Mouse (Mus musculus) embryonic facial prominence, embryonic 13.5 days (tissue): Measurements from ENCODE around the gene Fbxl18. TPM values are rescaled to one million over a fixed set of nuclear protein-coding genes. Genes with fewer than 3 reads are reported as not detected.

Experiments
- ATAC-seq: fragments of 200-750 bp; cut with Nextera tagmentation; 2 replicates; pipeline ENCODE4 v1.8.0; 2017; ENCODE audit warnings: low read depth; ENCODE audit not compliant: insufficient number of reproducible peaks, insufficient read depth, low FRiP score, low TSS enrichment
- H3K27ac ChIP-seq: fragments of 300-500 bp; sonication (generic); 2 replicates; pipeline ENCODE4 v1.5.1; 2015; ENCODE audit warnings: moderate library complexity, mild to moderate bottlenecking, inconsistent platforms
- H3K27me3 ChIP-seq: fragments of 300-500 bp; sonication (generic); 2 replicates; pipeline ENCODE4 v1.6.1; 2015; ENCODE audit warnings: mild to moderate bottlenecking, inconsistent platforms
- H3K36me3 ChIP-seq: fragments of 300-500 bp; sonication (generic); 2 replicates; pipeline ENCODE4 v1.6.1; 2015; ENCODE audit warnings: mild to moderate bottlenecking, inconsistent platforms
- H3K4me1 ChIP-seq: fragments of 300-500 bp; sonication (generic); 2 replicates; pipeline ENCODE4 v1.6.1; 2015; ENCODE audit warnings: inconsistent platforms
- H3K4me2 ChIP-seq: fragments of 300-500 bp; sonication (generic); 2 replicates; pipeline ENCODE4 v1.6.1; 2015; ENCODE audit warnings: moderate library complexity, mild to moderate bottlenecking, inconsistent platforms
- H3K4me3 ChIP-seq: fragments of 300-500 bp; sonication (generic); 2 replicates; pipeline ENCODE4 v1.5.1; 2015; ENCODE audit warnings: mild to moderate bottlenecking, inconsistent platforms
- H3K9ac ChIP-seq: fragments of 300-500 bp; sonication (generic); 2 replicates; pipeline ENCODE4 v1.6.1; 2015; ENCODE audit warnings: mild to moderate bottlenecking, inconsistent platforms
- H3K9me3 ChIP-seq: fragments of 300-500 bp; sonication (generic); 2 replicates; pipeline ENCODE4 v1.6.1; 2016; ENCODE audit warnings: inconsistent platforms
- WGBS: fragments of 180-500 bp; shearing (Covaris S2); methylation state at CpG from one replicate; pipeline ENCODE4 v1.1.7; 2015; ENCODE audit warnings: mixed read lengths; 5-methylcytosine and 5-hydroxymethylcytosine counted together
- polyA plus RNA-seq: library from polyadenylated mRNA; unstranded; fragments of >200 nt; fragmentation: Nextera tagmentation; extraction: Ambion mirVana; gene quantifications from 2 replicates; pipeline ENCODE4 v1.2.1, GENCODE M21; 2015

The Fbxl18 gene
- polyA plus RNA-seq, 1 experiment from 2014 or later = 15.0 TPM

DNA sequence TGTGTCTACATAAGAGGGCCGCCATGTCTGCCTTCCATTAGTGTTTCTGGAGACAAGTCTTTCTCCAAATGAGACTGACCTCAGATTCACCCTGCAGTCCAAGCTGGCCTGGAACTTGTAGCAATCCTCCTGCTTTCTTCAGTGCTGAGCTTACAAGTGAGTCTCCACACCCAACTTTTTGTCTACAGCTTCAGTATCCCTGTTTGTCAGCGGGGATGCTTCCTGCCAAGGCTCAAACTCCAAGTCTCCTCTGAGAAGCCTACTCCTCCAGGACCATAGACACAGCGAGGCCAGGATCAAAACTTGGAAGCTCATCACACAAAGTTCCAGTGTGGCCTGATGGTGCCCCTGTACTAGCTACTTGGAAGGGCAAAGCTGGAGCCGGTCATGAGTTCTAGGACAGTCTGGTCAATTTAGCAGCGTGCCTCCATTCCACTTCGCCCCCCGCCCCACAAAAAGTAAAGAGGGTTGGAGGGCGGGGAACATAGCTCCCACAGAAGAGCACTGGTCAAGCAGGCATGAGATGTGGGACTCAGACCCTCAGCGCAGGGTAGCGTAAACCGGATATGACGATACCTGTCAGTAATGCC, 32.2 kb upstream of the Fbxl18 start:
- no peaks in the 10 kb centered on the region for H3K36me3 ChIP-seq
- no peak overlapping the region for H3K27ac ChIP-seq
- no peak overlapping the region for H3K4me2 ChIP-seq
- H3K9ac ChIP-seq = 0 out of 2 replicates have a peak overlapping the region, but pooled peaks have one; percentile 6
- no peak overlapping the region for H3K4me3 ChIP-seq
- H3K4me1 ChIP-seq = peaks cover 26% of the 10 kb centered on the region
- H3K27me3 ChIP-seq = no peaks in the 10 kb centered on the region
- no peak for ATAC-seq
- 92% methylated on average over 12 of the region's 12 CpGs for WGBS
- H3K9me3 ChIP-seq = no peaks in the 10 kb centered on the region

DNA sequence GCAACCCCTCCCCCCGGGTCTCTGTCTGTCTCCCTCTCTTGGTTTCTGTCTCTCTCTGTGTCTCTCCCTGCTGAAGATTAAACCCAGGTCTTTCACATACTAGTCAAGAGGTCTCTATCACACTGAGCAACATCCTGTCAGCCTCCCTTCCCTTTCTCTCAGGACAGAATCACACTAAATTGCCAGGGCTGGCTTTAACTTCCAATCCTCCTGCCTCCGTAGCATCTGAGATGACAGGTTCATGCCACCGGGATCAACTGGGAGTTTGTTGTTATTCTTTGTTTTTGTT, 31.7 kb upstream of the Fbxl18 start:
- H3K4me1 ChIP-seq = peaks cover 21% of the 10 kb centered on the region
- no peaks in the 10 kb centered on the region for H3K9me3 ChIP-seq
- no peak overlapping the region for H3K4me3 ChIP-seq
- WGBS = 27% methylated on average over 3 of the region's 3 CpGs
- H3K9ac ChIP-seq = no peak overlapping the region
- 0 out of 2 replicates have a peak overlapping the region, but pooled peaks have one; percentile 28 for H3K27ac ChIP-seq
- ATAC-seq = no peak
- H3K4me2 ChIP-seq = no peak overlapping the region
- no peaks in the 10 kb centered on the region for H3K36me3 ChIP-seq
- H3K27me3 ChIP-seq = no peaks in the 10 kb centered on the region

DNA sequence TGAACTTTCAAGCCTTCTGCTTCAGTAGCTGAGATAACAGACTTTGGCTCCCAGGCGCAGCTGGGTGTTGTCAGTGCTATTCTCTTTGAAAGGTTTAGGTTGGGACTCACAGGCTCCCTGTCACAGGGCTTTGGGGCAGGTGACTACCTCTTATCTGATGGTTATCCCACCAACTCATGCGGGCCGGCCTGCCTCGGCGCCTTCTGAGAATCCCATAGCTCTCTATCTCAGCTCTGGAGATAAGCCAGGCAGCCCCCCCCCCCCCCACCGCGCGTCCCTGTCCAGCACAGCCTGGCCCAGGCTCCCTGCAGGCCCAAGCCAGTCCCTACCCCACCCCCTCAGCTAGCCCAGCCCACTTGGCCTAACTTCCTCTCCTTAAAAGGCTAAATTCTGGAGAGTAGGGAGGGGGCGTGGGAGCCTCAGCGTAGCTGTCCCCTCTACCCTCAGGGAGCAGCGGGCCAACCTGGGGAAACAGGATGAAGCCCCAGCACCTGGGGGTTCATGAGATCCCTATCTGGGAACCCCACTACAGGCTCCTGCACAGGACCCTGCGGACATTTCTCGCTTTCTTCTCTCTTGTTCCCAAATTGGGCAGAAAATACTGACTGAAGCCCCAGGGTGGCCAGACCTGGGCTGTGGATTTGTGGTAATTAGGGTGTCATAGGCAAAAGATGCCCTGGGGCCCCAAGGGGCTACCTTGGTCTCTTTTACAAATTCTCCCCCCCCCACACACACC, 31.2 kb upstream of the Fbxl18 start:
- H3K27me3 ChIP-seq = no peaks in the 10 kb centered on the region
- no peak overlapping the region for H3K4me2 ChIP-seq
- WGBS = 19% methylated on average over 13 of the region's 13 CpGs
- peak overlapping the region; percentile 28; the same call in 1 of the 2 replicates for H3K27ac ChIP-seq
- H3K9me3 ChIP-seq = no peaks in the 10 kb centered on the region
- ATAC-seq = no peak
- no peak overlapping the region for H3K4me3 ChIP-seq
- peaks cover 23% of the 10 kb centered on the region for H3K4me1 ChIP-seq
- 0 out of 2 replicates have a peak overlapping the region, but pooled peaks have one; percentile 32 for H3K9ac ChIP-seq
- H3K36me3 ChIP-seq = no peaks in the 10 kb centered on the region

- no peak overlapping the region for H3K4me2 ChIP-seq
- H3K4me1 ChIP-seq = peaks cover 31% of the 10 kb centered on the region
- no peaks in the 10 kb centered on the region for H3K27me3 ChIP-seq
- no peaks in the 10 kb centered on the region for H3K36me3 ChIP-seq
- WGBS = 79% methylated on average over 12 of the region's 12 CpGs
- H3K4me3 ChIP-seq = no peak overlapping the region
- no peak for ATAC-seq
- no peak overlapping the region for H3K9ac ChIP-seq
- no peaks in the 10 kb centered on the region for H3K9me3 ChIP-seq
- no peak overlapping the region for H3K27ac ChIP-seq
Observed at GRCm38 (mm10) chr5:142924336-142924959, 29.2 kb upstream of the Fbxl18 start.

GRCm38 (mm10) chr5:142923781-142924180, 28.6 kb upstream of the Fbxl18 start:
- Histone ChIP-seq H3K27me3 (no peaks in the 10 kb centered on the region), H3K36me3 (no peaks in the 10 kb centered on the region), H3K4me2 (no peak overlapping the region), H3K4me3 (no peak overlapping the region), H3K4me1 (peaks cover 26% of the 10 kb centered on the region), H3K27ac (no peak overlapping the region), H3K9ac (no peak overlapping the region), H3K9me3 (no peaks in the 10 kb centered on the region)
- 81% methylated on average over 3 of the region's 3 CpGs for WGBS
- ATAC-seq = no peak

DNA sequence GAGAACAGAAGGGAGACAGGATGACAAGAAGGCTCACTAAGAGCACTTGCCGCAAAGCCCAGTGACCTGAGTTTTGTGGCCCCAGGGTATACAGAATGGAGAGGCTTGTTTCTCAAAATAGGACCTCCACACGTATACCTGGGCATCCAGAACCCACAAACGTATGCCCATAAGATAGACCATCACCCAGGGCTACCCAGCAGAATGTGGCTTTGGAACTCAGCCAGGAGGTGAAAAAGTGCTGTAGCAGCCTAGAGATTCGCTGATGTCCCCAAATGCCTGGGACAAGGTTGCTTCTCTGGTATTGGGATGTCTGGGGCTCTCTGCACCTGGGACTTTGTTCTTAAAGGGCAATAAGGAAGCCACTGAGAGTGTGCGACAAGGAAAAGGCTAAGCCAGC, 27.0 kb upstream of the Fbxl18 start:
- H3K27me3 ChIP-seq = no peaks in the 10 kb centered on the region
- no peak for ATAC-seq
- no peak overlapping the region for H3K4me2 ChIP-seq
- H3K4me3 ChIP-seq = no peak overlapping the region
- no peaks in the 10 kb centered on the region for H3K36me3 ChIP-seq
- H3K9ac ChIP-seq = no peak overlapping the region
- no peaks in the 10 kb centered on the region for H3K9me3 ChIP-seq
- peaks cover 24% of the 10 kb centered on the region for H3K4me1 ChIP-seq
- 75% methylated on average over 5 of the region's 5 CpGs for WGBS
- H3K27ac ChIP-seq = no peak overlapping the region

GRCm38 (mm10) chr5:142921074-142921459, 25.8 kb upstream of the Fbxl18 start:
- Histone ChIP-seq H3K9me3 (no peaks in the 10 kb centered on the region), H3K9ac (no peak overlapping the region), H3K36me3 (no peaks in the 10 kb centered on the region), H3K4me1 (peaks cover 14% of the 10 kb centered on the region), H3K4me2 (no peak overlapping the region), H3K27me3 (no peaks in the 10 kb centered on the region), H3K4me3 (no peak overlapping the region), H3K27ac (no peak overlapping the region)
- no peak for ATAC-seq
- 64% methylated on average over 6 of the region's 6 CpGs for WGBS

GRCm38 (mm10) chr5:142920311-142921073, 25.3 kb upstream of the Fbxl18 start:
- H3K4me1 ChIP-seq = peaks cover 11% of the 10 kb centered on the region
- H3K4me2 ChIP-seq = no peak overlapping the region
- H3K27me3 ChIP-seq = no peaks in the 10 kb centered on the region
- H3K36me3 ChIP-seq = no peaks in the 10 kb centered on the region
- H3K9ac ChIP-seq = no peak overlapping the region
- no peak overlapping the region for H3K4me3 ChIP-seq
- no peaks in the 10 kb centered on the region for H3K9me3 ChIP-seq
- no peak overlapping the region for H3K27ac ChIP-seq
- 53% methylated on average over 8 of the region's 8 CpGs for WGBS
- ATAC-seq = no peak

DNA sequence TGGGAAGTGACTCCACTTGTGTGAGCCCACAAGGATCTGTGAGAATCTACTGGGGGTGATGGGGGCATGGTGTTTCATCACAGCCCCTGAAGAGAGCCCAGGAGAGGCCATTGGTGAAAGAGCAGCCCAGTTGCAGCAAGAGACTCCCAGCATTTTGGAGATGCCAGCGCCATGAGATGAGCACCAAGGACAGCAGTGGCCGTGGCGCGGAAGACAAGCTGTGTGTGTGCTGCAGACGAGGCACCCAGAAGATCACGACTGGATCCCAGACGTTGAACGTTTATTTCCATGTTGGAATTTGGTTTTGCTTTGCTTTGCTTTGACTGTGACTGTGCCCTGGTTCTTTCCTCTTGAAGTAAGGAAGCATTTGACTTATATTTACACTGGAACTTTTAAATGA, 22.2 kb upstream of the Fbxl18 start:
- no peak for ATAC-seq

DNA sequence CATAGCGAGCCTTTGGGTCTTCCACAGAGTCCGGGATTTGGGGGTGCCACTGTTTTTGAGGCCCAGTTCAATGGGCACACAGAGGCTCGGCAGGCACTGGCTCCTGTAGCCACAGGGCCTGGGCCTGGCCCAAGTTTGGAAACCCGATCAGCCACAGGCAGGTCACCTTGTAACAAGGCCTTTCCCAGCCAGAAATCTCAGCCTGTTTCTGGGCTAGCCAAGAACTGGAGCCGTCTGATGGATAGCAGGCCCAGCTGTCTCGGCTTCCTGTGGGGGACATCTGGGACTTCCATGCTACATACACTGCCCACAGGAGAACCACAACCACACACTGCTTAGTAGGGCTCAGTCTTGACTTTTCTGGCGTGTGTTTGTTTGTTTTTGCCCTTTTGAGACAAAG, 21.4 kb upstream of the Fbxl18 start:
- Histone ChIP-seq H3K9me3 (no peaks in the 10 kb centered on the region), H3K4me3 (no peak overlapping the region), H3K27ac (no peak overlapping the region), H3K36me3 (no peaks in the 10 kb centered on the region), H3K9ac (no peak overlapping the region), H3K4me1 (peaks cover 10% of the 10 kb centered on the region), H3K27me3 (no peaks in the 10 kb centered on the region), H3K4me2 (no peak overlapping the region)
- 69% methylated on average over 7 of the region's 7 CpGs for WGBS
- ATAC-seq = no peak

More for the DNA sequence above, 22.2 kb upstream of the Fbxl18 start:
- no peak overlapping the region for H3K4me2 ChIP-seq
- H3K9me3 ChIP-seq = no peaks in the 10 kb centered on the region
- peaks cover 11% of the 10 kb centered on the region for H3K4me1 ChIP-seq
- H3K4me3 ChIP-seq = no peak overlapping the region
- no peak overlapping the region for H3K9ac ChIP-seq
- no peaks in the 10 kb centered on the region for H3K36me3 ChIP-seq
- H3K27me3 ChIP-seq = no peaks in the 10 kb centered on the region
- WGBS = 89% methylated on average over 8 of the region's 8 CpGs
- no peak overlapping the region for H3K27ac ChIP-seq

DNA sequence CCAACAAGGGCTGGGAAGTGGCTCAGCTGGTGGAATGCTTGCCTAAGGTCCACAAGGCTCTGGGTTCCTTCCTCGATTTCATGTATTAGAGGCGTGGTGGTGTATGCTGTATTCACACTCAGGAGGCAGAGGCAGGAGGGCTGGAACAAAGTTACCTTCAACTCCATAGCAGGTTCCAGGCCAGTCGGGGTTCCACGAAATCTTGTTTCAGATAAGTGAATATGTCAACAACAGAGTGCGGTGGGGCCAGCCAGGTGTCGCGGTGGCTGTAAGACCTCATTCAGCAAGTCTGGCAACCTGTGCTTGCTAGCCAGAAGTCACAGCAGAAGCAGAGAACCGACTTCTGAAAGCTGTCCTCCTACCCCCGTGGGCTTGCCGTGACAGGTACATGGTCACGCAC, 20.0 kb upstream of the Fbxl18 start:
- no peak for ATAC-seq
- H3K9me3 ChIP-seq = no peaks in the 10 kb centered on the region
- H3K4me1 ChIP-seq = no peaks in the 10 kb centered on the region
- no peak overlapping the region for H3K9ac ChIP-seq
- H3K36me3 ChIP-seq = no peaks in the 10 kb centered on the region
- WGBS = 89% methylated on average over 11 of the region's 11 CpGs
- H3K27ac ChIP-seq = no peak overlapping the region
- H3K4me2 ChIP-seq = no peak overlapping the region
- no peak overlapping the region for H3K4me3 ChIP-seq
- no peaks in the 10 kb centered on the region for H3K27me3 ChIP-seq
